Mouse (Mus musculus) liver, embryonic 14.5 days (tissue): ENCODE results near the gene BC029722.

Experiments
- CTCF ChIP-seq: IDR thresholded peaks from 2 replicates; pipeline ENCODE4 v1.5.1; 2016; ENCODE audit warnings: antibody characterized with exemption, low read depth, control low read depth
- EP300 ChIP-seq: IDR thresholded peaks from 2 replicates; pipeline ENCODE4 v1.6.1; 2016; ENCODE audit warnings: antibody characterized with exemption, low read depth

GRCm38 (mm10) chr2:155805231-155805924, 13.8 kb downstream of the BC029722 start:
- TF ChIP-seq CTCF (no peak), EP300 (no peak)
